Mouse (Mus musculus): ENCODE results near the gene Mamdc2. TPM values are rescaled to one million over a fixed set of nuclear protein-coding genes. Genes with fewer than 3 reads are reported as not detected.

Gene Mamdc2
- polyA plus RNA-seq, 1 experiment from 2014 or later, result 6.0 TPM

DNA sequence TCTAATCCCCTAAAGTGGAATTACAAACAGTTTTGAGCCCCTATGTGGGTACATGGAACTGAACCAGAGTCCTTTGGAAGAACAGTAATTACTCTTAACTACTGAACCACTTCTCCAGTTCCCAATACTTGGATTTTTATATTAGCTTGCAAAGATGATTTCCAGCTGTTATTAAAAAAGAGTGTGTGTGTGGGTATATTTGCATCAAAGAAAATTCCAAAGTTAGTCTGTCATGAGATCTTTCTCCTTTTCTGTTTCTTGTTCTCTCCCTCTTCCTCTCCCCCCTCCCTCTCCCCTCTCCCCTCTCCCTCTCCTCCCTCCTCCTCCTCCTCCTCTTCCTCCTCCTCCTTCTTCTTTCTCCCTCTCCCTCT is 31.3 kb upstream of the Mamdc2 start:
- no peak overlapping the region for H3K4me2 ChIP-seq (replicated peaks)
- no peaks in the 10 kb centered on the region for H3K9me3 ChIP-seq (replicated peaks)
- ATAC-seq (ENCODE audit: insufficient number of reproducible peaks, low FRiP score, low TSS enrichment, low read depth), result no peak
- no peak overlapping the region for H3K4me3 ChIP-seq (replicated peaks)
- no peak overlapping the region for H3K9ac ChIP-seq
- H3K4me1 ChIP-seq, result no peaks in the 10 kb centered on the region
- H3K36me3 ChIP-seq, result no peaks in the 10 kb centered on the region
- H3K27ac ChIP-seq (replicated peaks), result no peak overlapping the region
- H3K27me3 ChIP-seq, result no peaks in the 10 kb centered on the region

DNA sequence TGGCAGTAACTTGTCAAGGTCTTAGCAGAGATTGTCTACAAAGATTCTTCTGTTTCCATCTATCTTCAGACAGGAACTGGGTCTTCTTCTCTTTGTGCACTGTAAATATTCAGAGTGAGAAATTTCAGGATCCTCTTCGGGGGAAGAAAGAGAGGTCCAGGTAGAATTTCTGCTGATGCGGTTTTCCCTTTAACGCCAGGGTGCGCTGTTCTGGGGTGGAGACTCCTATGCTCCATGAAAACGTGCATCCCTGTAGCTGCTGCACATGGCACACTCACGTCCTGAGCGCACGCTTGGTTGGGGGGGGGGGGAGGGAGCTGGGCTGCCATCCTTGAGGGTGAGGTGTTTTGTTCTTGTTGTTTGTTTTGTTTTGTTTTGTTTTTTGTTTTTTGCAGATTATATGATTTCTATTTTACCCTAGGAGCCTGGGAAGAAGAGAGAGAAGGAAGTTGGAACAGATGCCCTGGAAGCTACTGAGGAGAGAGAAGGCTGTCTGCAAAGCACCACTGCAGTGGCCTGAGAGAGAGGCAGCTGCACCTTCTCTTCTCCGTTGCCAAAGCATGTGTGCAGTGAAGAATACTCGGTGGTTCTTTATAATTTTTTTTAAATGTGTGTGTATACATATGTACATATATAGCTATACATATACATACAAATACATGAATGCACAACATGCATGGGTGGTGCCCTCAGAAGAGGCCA is 30.8 kb upstream of the Mamdc2 start:
- WGBS, result 11% methylated on average over 10 of the region's 10 CpGs

DNA sequence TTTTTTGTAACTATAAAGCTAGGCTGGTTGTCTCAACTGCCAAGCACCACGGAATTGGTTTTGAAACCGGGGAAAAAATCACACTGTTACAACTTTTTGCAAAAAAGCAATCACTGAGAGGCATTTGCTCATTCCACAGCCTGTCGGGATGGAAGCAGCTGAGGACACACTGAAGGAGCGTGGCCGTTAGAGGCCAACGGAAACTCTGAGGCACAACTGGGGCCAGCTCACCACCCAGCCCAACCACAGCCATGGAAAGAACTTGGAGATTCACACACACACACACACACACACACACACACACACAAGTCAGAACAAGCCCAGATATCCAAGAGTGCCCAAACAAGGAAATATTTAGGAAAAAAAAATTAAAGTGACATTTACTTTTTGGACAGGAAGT is 29.6 kb upstream of the Mamdc2 start:
- no peaks in the 10 kb centered on the region for H3K9me3 ChIP-seq (replicated peaks)
- WGBS, result 63% methylated on average over 6 of the region's 6 CpGs
- no peak for ATAC-seq (ENCODE audit: insufficient number of reproducible peaks, low FRiP score, low TSS enrichment, low read depth)
- H3K27me3 ChIP-seq, result no peaks in the 10 kb centered on the region
- H3K4me1 ChIP-seq, result no peaks in the 10 kb centered on the region
- no peak overlapping the region for H3K4me3 ChIP-seq (replicated peaks)
- no peak overlapping the region for H3K4me2 ChIP-seq (replicated peaks)
- H3K36me3 ChIP-seq, result no peaks in the 10 kb centered on the region
- H3K27ac ChIP-seq (replicated peaks), result no peak overlapping the region
- no peak overlapping the region for H3K9ac ChIP-seq

More for the DNA sequence above, 30.8 kb upstream of the Mamdc2 start:
- no peaks in the 10 kb centered on the region for H3K4me1 ChIP-seq
- H3K9ac ChIP-seq, result no peak overlapping the region
- no peak overlapping the region for H3K4me3 ChIP-seq (replicated peaks)
- H3K9me3 ChIP-seq (replicated peaks), result no peaks in the 10 kb centered on the region
- H3K36me3 ChIP-seq, result no peaks in the 10 kb centered on the region
- H3K27ac ChIP-seq (replicated peaks), result no peak overlapping the region
- no peaks in the 10 kb centered on the region for H3K27me3 ChIP-seq
- no peak overlapping the region for H3K4me2 ChIP-seq (replicated peaks)
- no peak for ATAC-seq (ENCODE audit: insufficient number of reproducible peaks, low FRiP score, low TSS enrichment, low read depth)

DNA sequence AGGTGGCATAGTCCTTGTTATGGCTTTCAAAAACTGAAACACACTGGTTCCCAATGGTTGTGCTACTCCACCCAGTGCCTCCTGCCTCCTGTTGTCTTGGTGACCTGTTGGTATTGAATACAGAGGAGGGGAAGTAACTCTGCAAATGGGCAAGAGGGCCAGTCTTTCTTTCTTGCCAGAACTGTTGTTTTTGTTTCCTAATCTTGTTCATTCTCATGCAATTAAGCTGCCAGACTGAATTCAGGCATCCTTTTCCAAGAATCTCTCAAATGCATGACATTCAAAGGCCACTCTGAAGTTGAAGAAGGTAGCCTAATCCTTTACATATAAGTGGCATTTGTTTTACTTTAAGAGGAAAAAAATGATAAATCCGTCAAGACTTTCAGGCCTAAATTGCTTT is 19.6 kb upstream of the Mamdc2 start:
- H3K27me3 ChIP-seq, result no peaks in the 10 kb centered on the region
- H3K9ac ChIP-seq, result no peak overlapping the region
- no peaks in the 10 kb centered on the region for H3K4me1 ChIP-seq
- H3K9me3 ChIP-seq (replicated peaks), result no peaks in the 10 kb centered on the region
- no peaks in the 10 kb centered on the region for H3K36me3 ChIP-seq
- H3K4me3 ChIP-seq (replicated peaks), result no peak overlapping the region
- WGBS, result 25% methylated on average over 1 of the region's 1 CpGs
- no peak overlapping the region for H3K4me2 ChIP-seq (replicated peaks)
- ATAC-seq (ENCODE audit: insufficient number of reproducible peaks, low FRiP score, low TSS enrichment, low read depth), result no peak
- no peak overlapping the region for H3K27ac ChIP-seq (replicated peaks)

DNA sequence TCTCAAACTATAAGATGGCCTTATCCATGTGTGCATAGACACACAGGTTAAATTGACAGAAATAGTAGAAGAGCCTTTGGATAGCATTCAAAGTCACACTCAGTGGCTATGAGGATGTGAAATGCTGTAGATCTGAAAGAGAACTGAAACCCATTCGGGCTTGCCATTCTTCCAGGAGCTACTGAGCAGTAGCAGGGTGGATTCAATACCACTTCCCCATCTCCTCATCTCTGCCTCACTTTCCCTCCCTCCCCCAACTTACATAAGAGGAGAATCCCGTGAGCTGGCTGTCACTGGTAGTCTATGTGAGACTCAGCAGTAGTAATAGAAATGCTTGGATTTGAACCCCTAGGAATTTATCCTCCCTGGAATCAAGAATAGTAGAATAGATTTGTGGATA is 18.8 kb upstream of the Mamdc2 start:
- Histone ChIP-seq H3K9me3 (replicated peaks) (no peaks in the 10 kb centered on the region), H3K4me3 (replicated peaks) (no peak overlapping the region), H3K27ac (replicated peaks) (no peak overlapping the region), H3K27me3 (no peaks in the 10 kb centered on the region), H3K36me3 (no peaks in the 10 kb centered on the region), H3K9ac (no peak overlapping the region), H3K4me1 (no peaks in the 10 kb centered on the region), H3K4me2 (replicated peaks) (no peak overlapping the region)
- ATAC-seq (ENCODE audit: insufficient number of reproducible peaks, low FRiP score, low TSS enrichment, low read depth), result no peak
- WGBS, result 70% methylated on average over 2 of the region's 2 CpGs

DNA sequence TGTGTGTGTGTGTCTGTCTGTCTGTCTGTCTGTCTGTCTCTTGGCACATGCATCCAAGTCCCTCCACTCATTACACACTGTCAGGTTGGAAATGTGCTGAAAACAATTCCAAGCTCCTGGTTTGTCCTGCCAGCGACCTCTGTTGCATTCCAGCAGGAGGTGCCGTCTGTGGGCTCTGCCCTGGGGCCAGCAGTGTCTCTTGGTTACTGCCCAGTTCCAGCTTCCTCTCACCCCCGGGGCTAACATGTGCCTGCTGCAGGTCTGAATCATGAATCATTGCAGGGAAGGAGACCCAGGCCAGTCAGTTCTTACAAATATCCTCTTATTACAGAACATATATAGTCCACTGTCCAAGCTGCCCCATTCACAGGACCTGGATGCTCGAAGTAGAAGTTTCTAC is 9.2 kb upstream of the Mamdc2 start:
- Histone ChIP-seq H3K9me3 (replicated peaks) (no peaks in the 10 kb centered on the region), H3K27me3 (no peaks in the 10 kb centered on the region), H3K36me3 (no peaks in the 10 kb centered on the region), H3K9ac (no peak overlapping the region), H3K4me3 (replicated peaks) (no peak overlapping the region), H3K4me2 (replicated peaks) (no peak overlapping the region), H3K27ac (replicated peaks) (no peak overlapping the region), H3K4me1 (no peaks in the 10 kb centered on the region)
- 16% methylated on average over 4 of the region's 4 CpGs for WGBS
- no peak for ATAC-seq (ENCODE audit: insufficient number of reproducible peaks, low FRiP score, low TSS enrichment, low read depth)

DNA sequence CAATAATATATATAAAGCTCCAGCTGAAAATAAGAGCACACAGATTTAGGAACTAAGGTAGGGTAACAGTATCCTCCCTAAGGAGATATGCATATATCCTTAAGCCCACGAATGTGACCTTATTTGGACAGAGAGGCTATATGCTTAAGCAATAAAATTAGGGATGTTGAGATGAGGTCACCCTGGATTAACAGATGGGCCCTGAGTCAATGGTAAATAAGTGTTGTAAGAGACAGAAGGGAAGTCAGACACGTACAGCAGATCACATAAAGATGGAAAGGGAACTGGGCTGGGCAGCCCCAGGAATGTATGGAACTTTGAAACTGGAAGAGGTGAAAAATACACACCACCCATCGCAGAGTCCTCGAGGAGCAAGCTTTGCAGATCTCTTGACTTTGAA is 3.1 kb upstream of the Mamdc2 start:
- no peaks in the 10 kb centered on the region for H3K36me3 ChIP-seq
- H3K4me1 ChIP-seq, result peaks cover 15% of the 10 kb centered on the region
- no peak overlapping the region for H3K4me3 ChIP-seq (replicated peaks)
- no peak overlapping the region for H3K4me2 ChIP-seq (replicated peaks)
- H3K9me3 ChIP-seq (replicated peaks), result no peaks in the 10 kb centered on the region
- H3K27ac ChIP-seq (replicated peaks), result no peak overlapping the region
- 0 out of 2 replicates have a peak, but pooled peaks cover 3% of the 10 kb centered on the region for H3K27me3 ChIP-seq
- no peak overlapping the region for H3K9ac ChIP-seq
- WGBS, result 59% methylated on average over 4 of the region's 4 CpGs
- no peak for ATAC-seq (ENCODE audit: insufficient number of reproducible peaks, low FRiP score, low TSS enrichment, low read depth)

DNA sequence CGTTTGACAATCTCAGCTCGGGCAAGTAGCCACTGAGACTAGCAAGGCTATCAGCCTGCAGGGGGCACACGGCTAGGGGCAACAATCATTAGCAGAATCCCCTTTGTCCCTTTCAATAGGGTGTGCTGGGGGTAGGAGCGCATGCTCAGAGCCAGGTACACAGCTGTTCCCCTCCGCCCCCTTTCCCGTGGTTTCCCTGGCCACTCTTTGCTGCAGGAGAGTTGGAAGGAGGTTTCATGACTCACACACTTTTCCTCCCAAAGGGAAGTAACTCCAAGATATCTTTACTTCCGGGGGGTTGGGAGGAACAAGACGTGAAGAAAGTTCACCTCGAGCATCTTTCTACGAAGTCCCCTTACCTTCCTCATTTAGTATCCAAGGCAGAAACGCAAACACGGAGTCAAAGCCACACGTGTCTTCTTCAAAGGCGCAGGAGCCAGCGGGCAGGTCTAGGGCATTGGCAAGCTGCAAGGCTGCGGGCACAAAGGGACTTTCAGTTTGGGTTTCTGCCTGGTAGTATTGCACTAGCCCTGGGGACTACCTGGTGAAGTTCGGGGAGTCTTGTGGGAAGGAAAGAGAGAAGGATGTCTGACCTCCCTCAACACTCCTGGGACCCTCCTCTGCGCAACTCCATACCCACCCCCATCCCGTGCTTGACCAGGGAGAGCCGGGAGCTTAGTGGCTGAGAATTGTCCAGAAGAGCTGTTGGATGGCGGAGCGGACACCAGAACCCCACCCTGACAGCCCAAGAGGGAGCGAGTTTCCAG is 838 bp downstream of the Mamdc2 start:
- Histone ChIP-seq H3K36me3 (no peaks in the 10 kb centered on the region), H3K4me2 (replicated peaks) (peak overlapping the region; percentile 93), H3K9me3 (replicated peaks) (no peaks in the 10 kb centered on the region), H3K27me3 (0 out of 2 replicates have a peak, but pooled peaks cover 3% of the 10 kb centered on the region), H3K27ac (replicated peaks) (no peak overlapping the region), H3K9ac (peak overlapping the region; percentile 29; the same call in 1 of the 2 replicates), H3K4me1 (peaks cover 15% of the 10 kb centered on the region), H3K4me3 (replicated peaks) (peak overlapping the region; percentile 43)
- 2% methylated on average over 23 of the region's 23 CpGs for WGBS
- ATAC-seq (ENCODE audit: insufficient number of reproducible peaks, low FRiP score, low TSS enrichment, low read depth), result no peak

DNA sequence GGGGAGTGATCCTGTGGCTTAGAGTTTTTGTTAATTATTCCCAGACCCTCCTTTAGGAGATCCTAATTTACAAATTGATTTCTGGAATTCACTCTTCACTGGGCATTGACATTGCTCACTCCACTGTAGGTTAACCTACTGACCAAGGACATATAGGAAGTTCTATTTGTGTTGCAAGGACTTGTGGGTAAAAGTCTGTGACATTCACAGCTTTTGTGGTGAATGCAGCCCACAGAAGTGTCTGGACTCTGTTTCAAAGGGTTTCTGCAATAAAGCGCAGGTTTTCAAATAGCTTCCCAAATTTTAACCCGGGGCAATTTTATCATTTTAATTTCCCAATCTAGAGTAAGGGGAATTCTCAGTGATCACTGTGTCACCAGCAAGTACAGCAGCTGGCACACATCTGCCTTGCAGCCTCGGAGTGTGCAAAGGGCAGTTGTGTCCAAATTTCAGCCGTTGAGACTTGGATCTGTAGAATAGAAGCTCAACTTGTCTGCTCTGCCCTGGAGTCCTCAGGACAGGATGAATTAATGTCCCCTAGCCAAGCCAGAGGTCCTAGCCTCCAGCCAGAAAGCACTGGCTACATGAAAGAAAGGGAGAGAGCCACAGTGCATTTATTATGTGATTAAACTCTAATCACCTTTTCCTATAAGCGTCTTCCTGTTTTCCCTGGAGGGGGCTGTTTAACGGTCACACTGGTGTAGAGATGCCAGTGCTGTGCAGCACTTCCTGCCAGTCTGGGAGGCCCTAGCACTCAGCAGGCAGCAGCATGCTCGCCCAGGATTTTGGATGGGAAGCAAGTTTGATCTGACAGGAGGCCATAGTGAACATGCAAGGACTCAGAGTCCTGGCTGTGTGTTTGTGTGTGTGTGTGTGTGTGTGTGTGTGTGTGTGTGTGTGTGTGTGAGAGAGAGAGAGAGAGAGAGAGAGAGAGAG is 3.1 kb downstream of the Mamdc2 start:
- H3K27me3 ChIP-seq, result 0 out of 2 replicates have a peak, but pooled peaks cover 3% of the 10 kb centered on the region
- H3K4me3 ChIP-seq (replicated peaks), result no peak overlapping the region
- no peak overlapping the region for H3K9ac ChIP-seq
- no peaks in the 10 kb centered on the region for H3K9me3 ChIP-seq (replicated peaks)
- H3K27ac ChIP-seq (replicated peaks), result no peak overlapping the region
- peaks cover 15% of the 10 kb centered on the region for H3K4me1 ChIP-seq
- WGBS, result 25% methylated on average over 7 of the region's 7 CpGs
- no peak overlapping the region for H3K4me2 ChIP-seq (replicated peaks)
- H3K36me3 ChIP-seq, result no peaks in the 10 kb centered on the region
- ATAC-seq (ENCODE audit: insufficient number of reproducible peaks, low FRiP score, low TSS enrichment, low read depth), result no peak

DNA sequence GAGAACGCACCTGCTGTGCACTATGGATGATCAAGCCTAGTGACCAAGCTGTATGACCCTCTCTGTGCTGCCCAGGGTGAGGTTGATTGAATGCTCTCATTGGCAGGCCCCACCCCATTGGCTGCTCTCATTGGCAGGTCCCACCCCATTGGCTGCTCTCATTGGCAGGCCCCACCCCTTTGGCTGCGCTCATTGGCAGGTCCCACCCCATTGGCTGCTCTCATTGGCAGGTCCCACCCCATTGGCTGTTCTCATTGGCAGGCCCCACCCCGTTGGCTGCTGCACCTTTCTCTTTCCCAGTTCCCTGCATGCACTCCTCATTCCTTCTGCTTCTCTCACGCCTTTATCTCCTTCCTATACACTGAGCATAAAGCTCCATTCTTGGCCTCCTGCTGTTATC is 12.5 kb downstream of the Mamdc2 start:
- 63% methylated on average over 3 of the region's 4 CpGs for WGBS
- no peaks in the 10 kb centered on the region for H3K9me3 ChIP-seq (replicated peaks)
- H3K4me2 ChIP-seq (replicated peaks), result no peak overlapping the region
- no peaks in the 10 kb centered on the region for H3K4me1 ChIP-seq
- ATAC-seq (ENCODE audit: insufficient number of reproducible peaks, low FRiP score, low TSS enrichment, low read depth), result no peak
- H3K27me3 ChIP-seq, result no peaks in the 10 kb centered on the region
- H3K4me3 ChIP-seq (replicated peaks), result no peak overlapping the region
- no peaks in the 10 kb centered on the region for H3K36me3 ChIP-seq
- H3K27ac ChIP-seq (replicated peaks), result no peak overlapping the region
- no peak overlapping the region for H3K9ac ChIP-seq

DNA sequence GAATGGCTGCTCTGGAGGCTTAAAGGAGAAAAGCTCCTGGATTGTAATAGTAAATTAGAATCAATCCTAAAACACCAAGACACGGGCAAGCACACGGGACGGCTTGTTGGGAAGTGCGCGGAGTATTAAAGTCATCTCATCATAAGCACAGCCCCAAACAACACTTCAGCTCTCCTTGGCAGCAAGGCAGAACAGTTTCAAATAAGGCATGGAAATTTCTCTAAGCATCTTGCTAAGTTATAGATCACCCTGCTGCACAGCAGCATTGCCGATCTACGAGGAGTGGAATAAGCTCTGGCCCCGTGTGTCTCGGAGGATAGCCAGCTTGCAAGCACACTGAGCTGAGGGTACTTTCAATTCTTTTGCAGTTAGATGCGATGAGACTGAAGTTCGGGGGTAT is 13.8 kb downstream of the Mamdc2 start:
- Histone ChIP-seq H3K9me3 (replicated peaks) (no peaks in the 10 kb centered on the region), H3K4me1 (no peaks in the 10 kb centered on the region), H3K27ac (replicated peaks) (no peak overlapping the region), H3K4me2 (replicated peaks) (no peak overlapping the region), H3K27me3 (no peaks in the 10 kb centered on the region), H3K4me3 (replicated peaks) (no peak overlapping the region), H3K9ac (no peak overlapping the region), H3K36me3 (no peaks in the 10 kb centered on the region)
- ATAC-seq (ENCODE audit: insufficient number of reproducible peaks, low FRiP score, low TSS enrichment, low read depth), result no peak
- 80% methylated on average over 11 of the region's 11 CpGs for WGBS

Data from embryonic facial prominence, embryonic 15.5 days (tissue).